ENCODE assay signal across 22 mouse cellular contexts in genomic region chrX:49369404-49369803, GRCm38 (mm10).
DNase-seq lines count a peak whose midpoint lies in the region; ATAC-seq and TF ChIP-seq lines count a peak whose summit lies in the region.
"Had no signal": no experiment of that assay in that cellular context is flagged by ENCODE, and none has a peak within 500 bp of the region (broad histone marks: within the 10 kb centered on the region; RNA-seq: fewer than 3 reads in every experiment).

No protein-coding gene starts in this region.

- H3K27ac ChIP-seq in midbrain, embryonic 13.5 days: no peak overlapping the region
- no peak overlapping the region for H3K27ac ChIP-seq in midbrain, embryonic 16.5 days (ENCODE audit: low read length)
- H3K27ac ChIP-seq in intestine, postnatal 0 days (ENCODE audit: low read depth, low read length): no peak overlapping the region
- H3K27ac ChIP-seq: embryonic facial prominence, embryonic 12.5 days; forebrain, embryonic 15.5 days; heart, embryonic 13.5 days; hindbrain, embryonic 12.5 days; intestine, embryonic 15.5 days had no signal

- no peak for TF ChIP-seq POLR2A in brain, embryonic 14.5 days (IDR thresholded peaks at IDR 0.05; ENCODE audit: borderline replicate concordance, extremely low read depth, insufficient read depth, insufficient read length, poor library complexity, severe bottlenecking)

- H3K9me3 ChIP-seq in midbrain, embryonic 13.5 days: no peaks in the 10 kb centered on the region
- H3K9me3 ChIP-seq in midbrain, embryonic 16.5 days (replicated peaks; ENCODE audit: control insufficient read depth, low read length, poor library complexity, severe bottlenecking): no peaks in the 10 kb centered on the region
- no peaks in the 10 kb centered on the region for H3K9me3 ChIP-seq in intestine, postnatal 0 days (ENCODE audit: control insufficient read depth)
- H3K9me3 ChIP-seq: embryonic facial prominence, embryonic 12.5 days; forebrain, embryonic 15.5 days; G1E; heart, embryonic 13.5 days; hindbrain, embryonic 12.5 days; intestine, embryonic 15.5 days had no signal

- no peaks in the 10 kb centered on the region for H3K4me1 ChIP-seq in midbrain, embryonic 13.5 days (replicated peaks)
- no peaks in the 10 kb centered on the region for H3K4me1 ChIP-seq in midbrain, embryonic 16.5 days (ENCODE audit: control insufficient read depth, insufficient read depth, low read length)
- H3K4me1 ChIP-seq in intestine, postnatal 0 days (replicated peaks; ENCODE audit: control insufficient read depth, insufficient read depth, low read length): no peaks in the 10 kb centered on the region
- H3K4me1 ChIP-seq: embryonic facial prominence, embryonic 12.5 days; forebrain, embryonic 15.5 days; heart, embryonic 13.5 days; hindbrain, embryonic 12.5 days; intestine, embryonic 15.5 days had no signal

- no peak overlapping the region for H3K4me3 ChIP-seq in midbrain, embryonic 13.5 days (replicated peaks)
- H3K4me3 ChIP-seq in midbrain, embryonic 16.5 days (ENCODE audit: low read depth, low read length): no peak overlapping the region
- H3K4me3 ChIP-seq in intestine, postnatal 0 days (ENCODE audit: low read depth, low read length): no peak overlapping the region
- H3K4me3 ChIP-seq: embryonic facial prominence, embryonic 12.5 days; forebrain, embryonic 15.5 days; heart, embryonic 13.5 days; hindbrain, embryonic 12.5 days; intestine, embryonic 15.5 days had no signal

- peak; percentile 73 to 76 for DNase-seq in adrenal gland, adult (ENCODE audit: inconsistent age in 2 of 2, low spot score in 1 of 2)
- no peak for DNase-seq in adrenal gland, adult 18-20 months (ENCODE audit: low spot score in 2 of 2)
- peak; percentile 23 for DNase-seq in adrenal gland, postnatal 10 days
- peak; percentile 30 for DNase-seq in brain, embryonic 14.5 days (ENCODE audit: low read depth)
- no peak for DNase-seq in cerebellum, adult 11 months
- DNase-seq: B cell, adult 2 months; cerebellum, adult 8-10 months; cerebellum, postnatal 25 days; gastrocnemius, postnatal 36 days; heart, adult 11 months; heart, postnatal 36 days had no signal

- peak; percentile 56; the same call in 1 of the 2 replicates for ATAC-seq in midbrain, embryonic 13.5 days
- ATAC-seq in midbrain, embryonic 16.5 days: no peak
- no peak for ATAC-seq in intestine, postnatal 0 days
- ATAC-seq: activated CD4-positive, CD25-positive, alpha-beta regulatory T cell, adult 4 months; CD4-positive, CD25-positive, alpha-beta regulatory T cell, adult 4 months; forebrain, embryonic 15.5 days; intestine, embryonic 15.5 days had no signal

- no peaks in the 10 kb centered on the region for H3K27me3 ChIP-seq in midbrain, embryonic 13.5 days
- H3K27me3 ChIP-seq in midbrain, embryonic 16.5 days (ENCODE audit: control insufficient read depth, insufficient read depth, low read depth, low read length): no peaks in the 10 kb centered on the region
- H3K27me3 ChIP-seq in intestine, postnatal 0 days (replicated peaks; ENCODE audit: control insufficient read depth, insufficient read depth, low read length): no peaks in the 10 kb centered on the region
- H3K27me3 ChIP-seq: embryonic facial prominence, embryonic 12.5 days; forebrain, embryonic 15.5 days; heart, embryonic 13.5 days; hindbrain, embryonic 12.5 days; intestine, embryonic 15.5 days had no signal

- TF ChIP-seq CTCF in brain, embryonic 14.5 days (IDR thresholded peaks at IDR 0.05; ENCODE audit: borderline replicate concordance, extremely low read depth, insufficient read depth, insufficient read length): no peak
- TF ChIP-seq CTCF in intestine, postnatal 0 days (IDR thresholded peaks at IDR 0.05; ENCODE audit: low read depth): no peak

- 46% methylated on average over 9 of the region's 9 CpGs for WGBS in midbrain, embryonic 13.5 days
- WGBS in midbrain, embryonic 16.5 days: 41% methylated on average over 9 of the region's 9 CpGs
- WGBS in intestine, postnatal 0 days: 69% methylated on average over 9 of the region's 9 CpGs

- H3K4me2 ChIP-seq in midbrain, embryonic 13.5 days (replicated peaks): no peak overlapping the region
- H3K4me2 ChIP-seq in midbrain, embryonic 16.5 days (ENCODE audit: low read length): no peak overlapping the region
- H3K4me2 ChIP-seq in intestine, postnatal 0 days (replicated peaks; ENCODE audit: low read depth): no peak overlapping the region
- H3K4me2 ChIP-seq: embryonic facial prominence, embryonic 12.5 days; forebrain, embryonic 15.5 days; heart, embryonic 13.5 days; hindbrain, embryonic 12.5 days; intestine, embryonic 15.5 days had no signal

- H3K9ac ChIP-seq in midbrain, embryonic 13.5 days (replicated peaks): no peak overlapping the region
- H3K9ac ChIP-seq in midbrain, embryonic 16.5 days (ENCODE audit: low read depth, low read length): no peak overlapping the region
- H3K9ac ChIP-seq in intestine, postnatal 0 days (ENCODE audit: low read depth, low read length): no peak overlapping the region
- H3K9ac ChIP-seq: embryonic facial prominence, embryonic 12.5 days; forebrain, embryonic 15.5 days; heart, embryonic 13.5 days; hindbrain, embryonic 12.5 days; intestine, embryonic 15.5 days had no signal

- H3K36me3 ChIP-seq in midbrain, embryonic 13.5 days: no peaks in the 10 kb centered on the region
- no peaks in the 10 kb centered on the region for H3K36me3 ChIP-seq in midbrain, embryonic 16.5 days (ENCODE audit: control insufficient read depth, insufficient read depth, low read length)
- H3K36me3 ChIP-seq in intestine, postnatal 0 days (ENCODE audit: control insufficient read depth, insufficient read depth): no peaks in the 10 kb centered on the region
- H3K36me3 ChIP-seq: embryonic facial prominence, embryonic 12.5 days; forebrain, embryonic 15.5 days; G1E; heart, embryonic 13.5 days; hindbrain, embryonic 12.5 days; intestine, embryonic 15.5 days had no signal

Comparison
In these comparisons a context has a peak if more than half of its experiments do, and no peak if none do; other contexts are left out.
1. DNase-seq: peak in adrenal gland, adult (2 of 2), adrenal gland, postnatal 10 days (single experiment) and brain, embryonic 14.5 days (single experiment); none in adrenal gland, adult 18-20 months (0 of 2) and cerebellum, adult 11 months (single experiment).